Mouse (Mus musculus): Measurements from ENCODE around the gene Olfr689. TPM values are rescaled to one million over a fixed set of nuclear protein-coding genes. Genes with fewer than 3 reads are reported as not detected.
"Not testable (repeated sequence)": the region's sequence is repeated elsewhere in the genome, so short reads cannot be mapped to it uniquely, and the experiment has no call there.

Olfr689 gene
- polyA plus RNA-seq, 1 experiment from 2014 or later, result not detected

- not testable (repeated sequence) for H3K9me3 ChIP-seq (ENCODE audit: control insufficient read depth, low read length); H3K27ac ChIP-seq (ENCODE audit: low read depth); H3K4me1 ChIP-seq (replicated peaks; ENCODE audit: control insufficient read depth, insufficient read depth, low read length); H3K27me3 ChIP-seq (replicated peaks; ENCODE audit: control insufficient read depth, insufficient read depth, low read length); DNase-seq (ENCODE audit: low spot score); H3K4me2 ChIP-seq (ENCODE audit: low read length); H3K9ac ChIP-seq (ENCODE audit: low read length); H3K4me3 ChIP-seq (ENCODE audit: low read depth, low read length); H3K36me3 ChIP-seq (ENCODE audit: control insufficient read depth, insufficient read depth, low read length)
- ATAC-seq (replicated peaks; ENCODE audit: low FRiP score, low TSS enrichment, low read depth), result peak; percentile 81
- WGBS, result 95% methylated on average over 1 of the region's 2 CpGs
Observed at GRCm38 (mm10) chr7:105356487-105356886, 45.5 kb downstream of the Olfr689 start.

GRCm38 (mm10) chr7:105361713-105362112 is 50.7 kb downstream of the Olfr689 start:
- 77% methylated on average over 2 of the region's 2 CpGs for WGBS
- Histone ChIP-seq H3K27me3 (replicated peaks; ENCODE audit: control insufficient read depth, insufficient read depth, low read length) (no peaks in the 10 kb centered on the region), H3K9me3 (ENCODE audit: control insufficient read depth, low read length) (no peaks in the 10 kb centered on the region), H3K4me1 (replicated peaks; ENCODE audit: control insufficient read depth, insufficient read depth, low read length) (no peaks in the 10 kb centered on the region), H3K9ac (ENCODE audit: low read length) (no peak overlapping the region), H3K27ac (ENCODE audit: low read depth) (no peak overlapping the region), H3K4me3 (ENCODE audit: low read depth, low read length) (no peak overlapping the region), H3K4me2 (ENCODE audit: low read length) (no peak overlapping the region), H3K36me3 (ENCODE audit: control insufficient read depth, insufficient read depth, low read length) (no peaks in the 10 kb centered on the region)
- DNase-seq (ENCODE audit: low spot score) (no peak), ATAC-seq (replicated peaks; ENCODE audit: low FRiP score, low TSS enrichment, low read depth) (no peak)

GRCm38 (mm10) chr7:105367268-105367667 is 56.3 kb downstream of the Olfr689 start:
- H3K27me3 ChIP-seq (replicated peaks; ENCODE audit: control insufficient read depth, insufficient read depth, low read length), result no peaks in the 10 kb centered on the region
- ATAC-seq (replicated peaks; ENCODE audit: low FRiP score, low TSS enrichment, low read depth), result no peak
- H3K4me1 ChIP-seq (replicated peaks; ENCODE audit: control insufficient read depth, insufficient read depth, low read length), result no peaks in the 10 kb centered on the region
- no peak overlapping the region for H3K9ac ChIP-seq (ENCODE audit: low read length)
- no peak overlapping the region for H3K4me3 ChIP-seq (ENCODE audit: low read depth, low read length)
- H3K27ac ChIP-seq (ENCODE audit: low read depth), result no peak overlapping the region
- no peaks in the 10 kb centered on the region for H3K9me3 ChIP-seq (ENCODE audit: control insufficient read depth, low read length)
- no peak for DNase-seq (ENCODE audit: low spot score)
- no peak overlapping the region for H3K4me2 ChIP-seq (ENCODE audit: low read length)
- 86% methylated on average over 5 of the region's 5 CpGs for WGBS
- H3K36me3 ChIP-seq (ENCODE audit: control insufficient read depth, insufficient read depth, low read length), result no peaks in the 10 kb centered on the region

GRCm38 (mm10) chr7:105367930-105368329 is 57.0 kb downstream of the Olfr689 start, which contains the start of gene Olfr692:
Gene Olfr692 (plus strand): TSS chr7:105368230.
- Histone ChIP-seq H3K4me2 (ENCODE audit: low read length) (no peak within 1 kb of the TSS), H3K27me3 (replicated peaks; ENCODE audit: control insufficient read depth, insufficient read depth, low read length) (no peaks in the 10 kb centered on the region), H3K9me3 (ENCODE audit: control insufficient read depth, low read length) (no peaks in the 10 kb centered on the region), H3K27ac (ENCODE audit: low read depth) (no peak within 1 kb of the TSS), H3K4me3 (ENCODE audit: low read depth, low read length) (no peak within 1 kb of the TSS), H3K4me1 (replicated peaks; ENCODE audit: control insufficient read depth, insufficient read depth, low read length) (no peaks in the 10 kb centered on the region), H3K36me3 (ENCODE audit: control insufficient read depth, insufficient read depth, low read length) (no peaks in the 10 kb centered on the region), H3K9ac (ENCODE audit: low read length) (no peak within 1 kb of the TSS)
- ATAC-seq (replicated peaks; ENCODE audit: low FRiP score, low TSS enrichment, low read depth), result no peak
- 88% methylated on average over 1 of the region's 1 CpGs for WGBS
- DNase-seq (ENCODE audit: low spot score), result no peak

- no peak overlapping the region for H3K4me3 ChIP-seq (ENCODE audit: low read depth, low read length)
- H3K9me3 ChIP-seq (ENCODE audit: control insufficient read depth, low read length), result no peaks in the 10 kb centered on the region
- no peak overlapping the region for H3K4me2 ChIP-seq (ENCODE audit: low read length)
- ATAC-seq (replicated peaks; ENCODE audit: low FRiP score, low TSS enrichment, low read depth), result no peak
- H3K4me1 ChIP-seq (replicated peaks; ENCODE audit: control insufficient read depth, insufficient read depth, low read length), result no peaks in the 10 kb centered on the region
- WGBS, result 97% methylated on average over 4 of the region's 4 CpGs
- no peaks in the 10 kb centered on the region for H3K27me3 ChIP-seq (replicated peaks; ENCODE audit: control insufficient read depth, insufficient read depth, low read length)
- H3K36me3 ChIP-seq (ENCODE audit: control insufficient read depth, insufficient read depth, low read length), result 0 out of 2 replicates have a peak, but pooled peaks cover 2% of the 10 kb centered on the region
- H3K9ac ChIP-seq (ENCODE audit: low read length), result no peak overlapping the region
- H3K27ac ChIP-seq (ENCODE audit: low read depth), result no peak overlapping the region
- no peak for DNase-seq (ENCODE audit: low spot score)
Observed at GRCm38 (mm10) chr7:105368521-105368920, 57.6 kb downstream of the Olfr689 start.

Other genes with a start within 250 kb of the Olfr689 start
- not detected in 2 replicates for gene Olfr678, start 246.7 kb upstream of the Olfr689 start, polyA plus RNA-seq (2014; fragmentation: Nextera tagmentation; extraction: Ambion mirVana)
- not detected in 2 replicates for gene Olfr679, start 230.0 kb upstream of the Olfr689 start, polyA plus RNA-seq (2014; fragmentation: Nextera tagmentation; extraction: Ambion mirVana)
- gene Olfr680-ps1, start 218.3 kb upstream of the Olfr689 start, polyA plus RNA-seq (2014; fragmentation: Nextera tagmentation; extraction: Ambion mirVana), result not detected in 2 replicates
- gene Olfr681, start 194.3 kb upstream of the Olfr689 start, polyA plus RNA-seq (2014; fragmentation: Nextera tagmentation; extraction: Ambion mirVana), result not detected in 2 replicates
- gene Olfr683, start 164.2 kb upstream of the Olfr689 start, polyA plus RNA-seq (2014; fragmentation: Nextera tagmentation; extraction: Ambion mirVana), result not detected in 2 replicates
- not detected in 2 replicates for gene Olfr684, start 147.5 kb upstream of the Olfr689 start, polyA plus RNA-seq (2014; fragmentation: Nextera tagmentation; extraction: Ambion mirVana)
- not detected in 2 replicates for gene Olfr685, start 125.2 kb upstream of the Olfr689 start, polyA plus RNA-seq (2014; fragmentation: Nextera tagmentation; extraction: Ambion mirVana)
- gene Olfr686, start 103.7 kb upstream of the Olfr689 start, polyA plus RNA-seq (2014; fragmentation: Nextera tagmentation; extraction: Ambion mirVana), result not detected in 2 replicates
- gene Olfr688, start 23.1 kb upstream of the Olfr689 start, polyA plus RNA-seq (2014; fragmentation: Nextera tagmentation; extraction: Ambion mirVana), result not detected in 2 replicates
- not detected in 2 replicates for gene Olfr690, start 22.9 kb downstream of the Olfr689 start, polyA plus RNA-seq (2014; fragmentation: Nextera tagmentation; extraction: Ambion mirVana)
- gene Olfr691, start 31.1 kb downstream of the Olfr689 start, polyA plus RNA-seq (2014; fragmentation: Nextera tagmentation; extraction: Ambion mirVana), result not detected in 2 replicates
- not detected in 2 replicates for gene Olfr692, start 57.1 kb downstream of the Olfr689 start, polyA plus RNA-seq (2014; fragmentation: Nextera tagmentation; extraction: Ambion mirVana)
- not detected in 2 replicates for gene Gm5901, start 63.9 kb downstream of the Olfr689 start, polyA plus RNA-seq (2014; fragmentation: Nextera tagmentation; extraction: Ambion mirVana)
- gene Fam160a2, start 88.9 kb downstream of the Olfr689 start, polyA plus RNA-seq (2014; fragmentation: Nextera tagmentation; extraction: Ambion mirVana), result 41.7 and 45.6 TPM in 2 replicates
- not detected in 2 replicates for gene Cnga4, start 93.4 kb downstream of the Olfr689 start, polyA plus RNA-seq (2014; fragmentation: Nextera tagmentation; extraction: Ambion mirVana)
- gene Cckbr, start 114.6 kb downstream of the Olfr689 start, polyA plus RNA-seq (2014; fragmentation: Nextera tagmentation; extraction: Ambion mirVana), result 0.11 and 0.34 TPM in 2 replicates
- gene Cavin3, start 171.1 kb downstream of the Olfr689 start, polyA plus RNA-seq (2014; fragmentation: Nextera tagmentation; extraction: Ambion mirVana), result 96.0 and 96.7 TPM in 2 replicates
- gene Smpd1, start 243.2 kb downstream of the Olfr689 start, polyA plus RNA-seq (2014; fragmentation: Nextera tagmentation; extraction: Ambion mirVana), result 36.1 and 37.5 TPM in 2 replicates